Mouse (Mus musculus): ENCODE results near the gene Nbr1. TPM values are rescaled to one million over a fixed set of nuclear protein-coding genes. Genes with fewer than 3 reads are reported as not detected.
"Not testable (repeated sequence)": the region's sequence is repeated elsewhere in the genome, so short reads cannot be mapped to it uniquely, and the experiment has no call there.

Gene Nbr1
- polyA plus RNA-seq, 1 experiment from 2014 or later, result 57.2 TPM

- no peak overlapping the region for H3K27ac ChIP-seq (ENCODE audit: low read length)
These were observed 24.2 kb downstream of the Nbr1 start for GRCm38 (mm10) chr11:101576116-101576515.

DNA sequence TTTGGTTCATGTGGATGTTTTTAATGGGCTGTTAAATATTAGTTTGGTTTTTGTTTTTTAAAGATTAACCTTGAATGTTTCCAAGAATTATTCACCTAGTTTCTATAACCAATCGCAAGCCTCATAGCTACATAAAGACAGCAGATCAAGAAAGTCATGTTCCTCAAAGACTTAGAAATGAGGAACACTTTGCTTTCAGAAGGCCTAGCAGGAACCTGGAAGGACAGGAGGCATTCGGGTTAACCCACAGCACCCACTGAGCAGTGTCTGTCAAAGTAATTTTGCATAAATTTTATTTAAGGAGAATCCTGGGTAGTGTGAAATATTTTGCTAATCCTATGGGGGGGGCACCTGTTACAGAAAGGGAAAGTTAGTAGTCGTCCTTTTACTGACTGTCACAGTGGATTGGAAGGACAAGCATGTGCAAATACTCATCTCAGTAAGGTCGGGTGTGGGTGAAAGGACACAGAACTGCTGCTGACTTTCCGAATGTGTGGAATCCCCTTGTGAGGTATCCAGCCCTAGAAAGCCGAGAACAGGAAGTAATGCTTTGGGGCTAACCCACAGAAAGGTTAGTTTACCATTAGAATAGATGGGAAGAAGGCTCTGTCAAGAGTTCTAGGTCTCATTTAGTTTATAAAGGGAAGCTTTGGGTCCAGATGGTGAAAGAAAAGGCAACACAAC is 29.3 kb downstream of the Nbr1 start:
- TF ChIP-seq CTCF (IDR thresholded peaks at IDR 0.05) (no peak), EP300 (IDR thresholded peaks at IDR 0.05) (no peak)
- Histone ChIP-seq H3K4me3 (ENCODE audit: low read depth, low read length) (no peak overlapping the region), H3K27me3 (replicated peaks; ENCODE audit: insufficient read depth, low read length) (no peaks in the 10 kb centered on the region), H3K4me2 (replicated peaks; ENCODE audit: low read depth, low read length) (no peak overlapping the region), H3K9me3 (ENCODE audit: low read length) (no peaks in the 10 kb centered on the region), H3K36me3 (ENCODE audit: insufficient read depth, low read length) (peaks cover 25% of the 10 kb centered on the region), H3K9ac (replicated peaks; ENCODE audit: low read depth) (no peak overlapping the region), H3K27ac (ENCODE audit: low read length) (no peak overlapping the region), H3K4me1 (ENCODE audit: insufficient read depth, low read depth, low read length) (peaks cover 5% of the 10 kb centered on the region; the same call in 1 of the 2 replicates)
- 59% methylated on average over 6 of the region's 6 CpGs for WGBS
- ATAC-seq, result no peak
- DNase-seq (ENCODE audit: low spot score), result no peak

More at GRCm38 (mm10) chr11:101576116-101576515, 24.2 kb downstream of the Nbr1 start:
- no peak for ATAC-seq
- Histone ChIP-seq H3K9me3 (ENCODE audit: low read length) (no peaks in the 10 kb centered on the region), H3K27me3 (replicated peaks; ENCODE audit: insufficient read depth, low read length) (no peaks in the 10 kb centered on the region), H3K4me3 (ENCODE audit: low read depth, low read length) (no peak overlapping the region), H3K4me2 (replicated peaks; ENCODE audit: low read depth, low read length) (no peak overlapping the region), H3K4me1 (ENCODE audit: insufficient read depth, low read depth, low read length) (no peaks in the 10 kb centered on the region), H3K9ac (replicated peaks; ENCODE audit: low read depth) (no peak overlapping the region), H3K36me3 (ENCODE audit: insufficient read depth, low read length) (peaks cover 61% of the 10 kb centered on the region)
- no peak for DNase-seq (ENCODE audit: low spot score)
- TF ChIP-seq EP300 (IDR thresholded peaks at IDR 0.05) (no peak), CTCF (IDR thresholded peaks at IDR 0.05) (peak; percentile 46)
- WGBS, result 77% methylated on average over 6 of the region's 6 CpGs

DNA sequence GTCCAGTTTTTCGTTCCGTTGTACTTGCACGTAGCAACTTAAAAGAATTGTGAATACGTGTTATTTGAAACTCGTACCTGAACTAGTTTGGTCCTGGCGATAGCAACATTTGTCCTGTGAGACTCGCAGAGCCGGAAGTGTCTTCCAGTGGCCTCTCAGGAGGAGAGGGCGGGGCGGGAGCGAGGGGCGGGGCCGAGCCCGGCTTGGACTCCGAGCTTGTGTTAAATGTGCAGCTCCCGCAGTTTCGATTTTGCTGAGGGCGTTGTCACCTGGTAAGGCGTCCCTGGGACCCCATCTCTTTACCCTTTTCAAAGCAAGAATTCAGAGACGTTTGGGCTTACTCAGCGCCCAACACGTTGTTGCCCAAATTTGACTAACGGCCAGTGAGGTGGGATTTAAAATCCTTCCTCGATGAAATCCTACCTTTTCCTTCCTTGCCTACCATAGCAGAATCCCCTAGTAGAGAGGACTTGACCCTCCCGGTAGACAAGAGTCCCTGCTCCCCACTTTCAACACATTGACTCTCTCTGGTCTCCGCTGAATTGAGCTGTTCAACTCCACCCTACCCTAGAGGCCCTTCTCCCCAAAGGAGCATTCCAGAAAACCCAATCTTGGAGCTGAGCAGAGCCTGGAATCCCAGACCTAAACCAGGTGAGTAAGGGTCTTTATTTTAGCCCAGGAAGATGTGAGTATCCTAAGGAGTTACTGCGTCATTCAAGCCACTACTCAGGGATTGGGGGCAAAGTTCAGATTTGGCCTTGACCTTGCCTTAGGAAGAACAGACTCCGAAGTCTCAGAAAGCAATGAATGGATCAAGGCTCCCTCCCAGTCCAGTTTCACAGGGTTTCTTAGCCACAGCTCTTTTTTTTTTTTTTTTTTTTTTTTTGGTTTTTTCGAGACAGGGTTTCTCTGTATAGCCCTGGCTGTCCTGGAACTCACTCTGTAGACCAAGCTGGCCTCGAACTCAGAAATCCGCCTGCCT is 30.4 kb downstream of the Nbr1 start, which contains the start of gene Tmem106a:
Gene Tmem106a, plus strand, starts transcription at position 189 of the 982 bp plus-strand sequence.
- H3K4me1 ChIP-seq (ENCODE audit: insufficient read depth, low read depth, low read length), result peaks cover 5% of the 10 kb centered on the region; the same call in 1 of the 2 replicates
- ATAC-seq (peak; percentile 88), DNase-seq (ENCODE audit: low spot score) (peak; percentile 83)
- peak within 1 kb of the TSS; percentile 59 for H3K4me2 ChIP-seq (replicated peaks; ENCODE audit: low read depth, low read length)
- H3K4me3 ChIP-seq (ENCODE audit: low read depth, low read length), result peak within 1 kb of the TSS; percentile 46
- H3K36me3 ChIP-seq (ENCODE audit: insufficient read depth, low read length), result peaks cover 17% of the 10 kb centered on the region
- H3K9me3 ChIP-seq (ENCODE audit: low read length), result no peaks in the 10 kb centered on the region
- TF ChIP-seq EP300 (IDR thresholded peaks at IDR 0.05) (no peak), CTCF (IDR thresholded peaks at IDR 0.05) (no peak)
- no peaks in the 10 kb centered on the region for H3K27me3 ChIP-seq (replicated peaks; ENCODE audit: insufficient read depth, low read length)
- WGBS, result 16% methylated on average over 30 of the region's 31 CpGs
- H3K9ac ChIP-seq (replicated peaks; ENCODE audit: low read depth), result peak within 1 kb of the TSS; percentile 29; the same call in 1 of the 2 replicates
- H3K27ac ChIP-seq (ENCODE audit: low read length), result 0 out of 2 replicates have a peak within 1 kb of the TSS, but pooled peaks have one; percentile 20

DNA sequence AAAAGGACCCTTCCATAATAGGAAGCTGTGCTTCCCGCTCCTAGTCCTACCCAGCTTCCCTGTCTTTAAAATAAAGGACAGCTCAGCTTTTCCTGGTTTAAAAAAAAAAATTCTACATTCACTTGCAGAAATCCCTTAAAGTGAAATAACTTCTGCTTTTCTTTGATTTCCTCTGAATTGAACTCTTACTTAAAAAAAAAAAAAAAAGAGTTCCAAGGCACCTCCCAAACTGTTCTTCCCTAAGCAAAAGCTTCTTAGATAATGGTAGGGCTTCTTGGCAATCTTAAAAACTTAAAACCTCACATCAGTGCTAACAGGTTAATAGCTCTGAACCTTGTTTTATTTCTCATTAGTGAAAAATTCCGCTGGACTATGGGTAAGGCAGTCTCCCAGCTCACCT is 31.3 kb downstream of the Nbr1 start:
- Histone ChIP-seq H3K4me1 (ENCODE audit: insufficient read depth, low read depth, low read length) (peaks cover 5% of the 10 kb centered on the region; the same call in 1 of the 2 replicates), H3K27me3 (replicated peaks; ENCODE audit: insufficient read depth, low read length) (no peaks in the 10 kb centered on the region), H3K36me3 (ENCODE audit: insufficient read depth, low read length) (peaks cover 8% of the 10 kb centered on the region), H3K9ac (replicated peaks; ENCODE audit: low read depth) (no peak overlapping the region), H3K9me3 (ENCODE audit: low read length) (no peaks in the 10 kb centered on the region), H3K4me3 (ENCODE audit: low read depth, low read length) (no peak overlapping the region), H3K4me2 (replicated peaks; ENCODE audit: low read depth, low read length) (no peak overlapping the region), H3K27ac (ENCODE audit: low read length) (no peak overlapping the region)
- TF ChIP-seq CTCF (IDR thresholded peaks at IDR 0.05) (no peak), EP300 (IDR thresholded peaks at IDR 0.05) (no peak)
- WGBS, result 80% methylated on average over 2 of the region's 2 CpGs
- DNase-seq (ENCODE audit: low spot score) (no peak), ATAC-seq (no peak)

- H3K4me3 ChIP-seq (ENCODE audit: low read depth, low read length); H3K4me2 ChIP-seq (replicated peaks; ENCODE audit: low read depth, low read length); H3K36me3 ChIP-seq (ENCODE audit: insufficient read depth, low read length); H3K27me3 ChIP-seq (replicated peaks; ENCODE audit: insufficient read depth, low read length); ATAC-seq; H3K27ac ChIP-seq (ENCODE audit: low read length); H3K4me1 ChIP-seq (ENCODE audit: insufficient read depth, low read depth, low read length); H3K9ac ChIP-seq (replicated peaks; ENCODE audit: low read depth); H3K9me3 ChIP-seq (ENCODE audit: low read length); DNase-seq (ENCODE audit: low spot score): not testable (repeated sequence)
- 100% methylated on average over 1 of the region's 1 CpGs for WGBS
These were observed 33.1 kb downstream of the Nbr1 start for GRCm38 (mm10) chr11:101585031-101585430.

GRCm38 (mm10) chr11:101585805-101586204 is 33.9 kb downstream of the Nbr1 start:
- DNase-seq (ENCODE audit: low spot score), result no peak
- Histone ChIP-seq H3K9ac (replicated peaks; ENCODE audit: low read depth) (no peak overlapping the region), H3K4me1 (ENCODE audit: insufficient read depth, low read depth, low read length) (peaks cover 5% of the 10 kb centered on the region; the same call in 1 of the 2 replicates), H3K27me3 (replicated peaks; ENCODE audit: insufficient read depth, low read length) (no peaks in the 10 kb centered on the region), H3K36me3 (ENCODE audit: insufficient read depth, low read length) (no peaks in the 10 kb centered on the region), H3K4me2 (replicated peaks; ENCODE audit: low read depth, low read length) (no peak overlapping the region), H3K9me3 (ENCODE audit: low read length) (no peaks in the 10 kb centered on the region), H3K27ac (ENCODE audit: low read length) (no peak overlapping the region), H3K4me3 (ENCODE audit: low read depth, low read length) (no peak overlapping the region)
- no peak for TF ChIP-seq EP300 (IDR thresholded peaks at IDR 0.05)
- TF ChIP-seq CTCF (IDR thresholded peaks at IDR 0.05), result no peak
- 71% methylated on average over 4 of the region's 4 CpGs for WGBS
- no peak for ATAC-seq

All from lung, postnatal 0 days (tissue).